Mouse (Mus musculus) stomach, postnatal 0 days (tissue): Measurements from ENCODE around the gene Cog1.

Experiments used
- CTCF ChIP-seq: IDR thresholded peaks from 2 replicates; pipeline ENCODE4 v1.5.1; 2016; ENCODE audit warnings: antibody characterized with exemption, low read depth, mild to moderate bottlenecking, moderate library complexity
- EP300 ChIP-seq: optimal IDR thresholded peaks from 2 replicates; pipeline ENCODE3; 2016; ENCODE audit warnings: antibody characterized with exemption

DNA sequence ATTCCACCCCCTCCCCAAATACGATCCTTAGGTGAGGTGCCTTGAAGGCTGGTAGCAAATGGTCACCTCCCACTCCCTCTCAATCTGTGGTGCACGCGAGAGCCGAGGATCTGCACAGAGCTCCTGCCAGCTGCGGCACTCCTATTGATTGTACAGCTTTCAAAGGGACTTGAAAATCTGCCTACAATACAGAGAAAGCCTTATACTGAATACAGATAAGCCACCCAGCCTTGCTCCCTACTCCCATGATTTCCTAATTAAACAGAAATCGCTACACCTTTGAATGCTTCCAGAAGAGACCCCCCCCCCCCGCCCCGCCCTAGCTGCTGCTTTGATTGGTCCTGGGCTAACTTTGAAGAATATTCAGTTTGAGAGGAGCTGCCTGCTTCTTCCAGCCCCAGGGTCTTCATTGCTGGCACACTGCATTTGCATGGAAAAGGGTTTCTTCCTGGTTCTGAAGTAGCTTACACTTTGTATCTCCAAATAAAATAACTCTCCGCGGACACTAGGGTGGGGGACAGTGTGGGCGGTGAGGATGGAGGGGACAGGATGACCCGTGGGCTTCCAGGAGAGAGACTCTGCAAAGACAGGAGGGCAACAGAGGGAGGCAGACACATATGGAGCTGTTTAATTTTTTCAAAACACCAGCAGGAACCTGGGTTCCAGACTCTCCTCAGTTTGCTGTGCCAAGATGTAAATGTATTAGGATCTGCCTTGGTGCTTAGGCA is 47.2 kb upstream of the Cog1 start:
- no peak for TF ChIP-seq CTCF
- TF ChIP-seq EP300: no peak
